Mouse (Mus musculus): ENCODE data around the gene Cplx3. TPM values are rescaled to one million over a fixed set of nuclear protein-coding genes. Genes with fewer than 3 reads are reported as not detected.

Cplx3 gene
- polyA plus RNA-seq, 1 experiment from 2014 or later, result 3.1 TPM

DNA sequence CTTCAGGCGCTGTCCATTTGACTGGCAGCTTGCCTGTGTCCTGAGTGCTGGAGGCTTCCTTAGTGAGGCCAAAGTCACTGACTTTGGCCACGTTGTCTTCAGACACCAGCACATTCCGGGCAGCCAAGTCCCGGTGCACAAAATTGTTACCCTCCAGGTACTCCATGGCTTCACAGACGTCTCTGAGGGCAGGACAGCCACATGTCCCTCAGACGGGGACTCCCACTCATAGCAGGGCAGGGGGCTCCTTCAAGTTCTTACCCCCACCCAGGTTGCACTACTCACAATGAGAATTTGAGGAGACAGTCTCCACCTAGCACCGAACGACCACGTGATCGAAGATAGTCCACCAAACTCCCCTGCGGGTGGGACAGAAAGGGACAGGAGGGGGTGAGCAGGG, 21.8 kb upstream of the Cplx3 start:
- H3K27me3 ChIP-seq (ENCODE audit: control insufficient read depth, insufficient read depth, low read length), result no peaks in the 10 kb centered on the region
- H3K4me3 ChIP-seq (ENCODE audit: low read depth, low read length), result no peak overlapping the region
- no peak for ATAC-seq (ENCODE audit: low FRiP score)
- DNase-seq (ENCODE audit: low spot score, missing footprints), result no peak
- H3K27ac ChIP-seq (ENCODE audit: low read depth, low read length), result no peak overlapping the region
- H3K36me3 ChIP-seq (ENCODE audit: control insufficient read depth, insufficient read depth, low read length), result peaks cover 33% of the 10 kb centered on the region
- H3K4me1 ChIP-seq (ENCODE audit: control insufficient read depth, insufficient read depth, low read length), result no peaks in the 10 kb centered on the region; the same call in 1 of the 2 replicates
- H3K4me2 ChIP-seq, result no peak overlapping the region
- H3K9me3 ChIP-seq (ENCODE audit: control insufficient read depth, low read length), result no peaks in the 10 kb centered on the region
- WGBS, result 89% methylated on average over 11 of the region's 11 CpGs
- H3K9ac ChIP-seq (ENCODE audit: low read length), result no peak overlapping the region

DNA sequence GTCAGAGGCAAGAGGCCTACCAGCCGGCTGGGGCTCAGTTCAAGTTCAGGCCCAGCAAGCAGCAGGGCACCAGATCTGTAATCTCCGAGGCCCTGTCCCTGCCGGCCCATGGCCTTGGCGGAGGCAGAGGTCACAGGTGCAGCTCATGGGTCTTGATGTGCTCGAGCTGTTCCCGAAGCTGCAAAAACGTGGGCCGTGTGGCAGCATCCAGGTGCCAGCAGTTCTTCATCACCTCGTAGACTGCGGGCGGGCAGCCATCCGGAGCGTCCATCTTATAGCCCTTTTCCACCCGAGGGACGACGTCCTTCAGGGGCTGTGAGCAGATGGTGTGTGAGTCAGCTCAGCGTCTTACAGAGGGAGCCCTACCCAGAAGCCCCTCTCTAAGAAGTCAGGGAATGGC, 21.1 kb upstream of the Cplx3 start:
- Histone ChIP-seq H3K9ac (ENCODE audit: low read length) (no peak overlapping the region), H3K9me3 (ENCODE audit: control insufficient read depth, low read length) (no peaks in the 10 kb centered on the region), H3K4me1 (ENCODE audit: control insufficient read depth, insufficient read depth, low read length) (no peaks in the 10 kb centered on the region; the same call in 1 of the 2 replicates), H3K27me3 (ENCODE audit: control insufficient read depth, insufficient read depth, low read length) (no peaks in the 10 kb centered on the region), H3K4me3 (ENCODE audit: low read depth, low read length) (no peak overlapping the region), H3K4me2 (no peak overlapping the region), H3K27ac (ENCODE audit: low read depth, low read length) (no peak overlapping the region), H3K36me3 (ENCODE audit: control insufficient read depth, insufficient read depth, low read length) (peaks cover 33% of the 10 kb centered on the region)
- DNase-seq (ENCODE audit: low spot score, missing footprints), result no peak
- 92% methylated on average over 17 of the region's 17 CpGs for WGBS
- ATAC-seq (ENCODE audit: low FRiP score), result no peak

GRCm38 (mm10) chr9:57625674-57626500, 19.8 kb upstream of the Cplx3 start:
- no peak for ATAC-seq (ENCODE audit: low FRiP score)
- no peaks in the 10 kb centered on the region for H3K9me3 ChIP-seq (ENCODE audit: control insufficient read depth, low read length)
- peaks cover 31% of the 10 kb centered on the region for H3K36me3 ChIP-seq (ENCODE audit: control insufficient read depth, insufficient read depth, low read length)
- H3K27ac ChIP-seq (ENCODE audit: low read depth, low read length), result no peak overlapping the region
- 82% methylated on average over 15 of the region's 15 CpGs for WGBS
- no peaks in the 10 kb centered on the region; the same call in 1 of the 2 replicates for H3K4me1 ChIP-seq (ENCODE audit: control insufficient read depth, insufficient read depth, low read length)
- no peak overlapping the region for H3K4me3 ChIP-seq (ENCODE audit: low read depth, low read length)
- DNase-seq (ENCODE audit: low spot score, missing footprints), result no peak
- H3K27me3 ChIP-seq (ENCODE audit: control insufficient read depth, insufficient read depth, low read length), result no peaks in the 10 kb centered on the region
- no peak overlapping the region for H3K9ac ChIP-seq (ENCODE audit: low read length)
- H3K4me2 ChIP-seq, result no peak overlapping the region

DNA sequence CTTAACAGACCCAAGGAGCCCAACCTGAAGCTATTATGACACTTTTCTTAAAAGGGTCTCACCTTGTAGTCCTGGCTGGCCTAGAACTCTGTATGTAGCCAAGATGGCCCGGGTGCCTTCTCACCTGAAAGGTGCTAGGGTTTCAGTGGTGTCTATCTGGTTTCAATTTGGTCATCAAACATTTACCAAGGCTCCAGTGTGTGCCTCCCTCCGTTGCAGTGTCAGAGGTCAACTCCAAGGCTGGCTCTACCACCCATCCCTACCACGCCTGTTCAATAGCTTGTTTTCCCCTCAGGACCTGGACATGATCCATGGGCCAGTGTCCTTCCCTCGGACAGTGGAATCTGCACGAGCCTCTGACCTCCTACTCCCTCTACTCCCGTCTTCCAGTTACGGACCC, 18.2 kb upstream of the Cplx3 start:
- ATAC-seq (ENCODE audit: low FRiP score) (no peak), DNase-seq (ENCODE audit: low spot score, missing footprints) (no peak)
- WGBS, result 92% methylated on average over 7 of the region's 7 CpGs
- Histone ChIP-seq H3K27me3 (ENCODE audit: control insufficient read depth, insufficient read depth, low read length) (no peaks in the 10 kb centered on the region), H3K4me2 (no peak overlapping the region), H3K4me1 (ENCODE audit: control insufficient read depth, insufficient read depth, low read length) (no peaks in the 10 kb centered on the region; the same call in 1 of the 2 replicates), H3K4me3 (ENCODE audit: low read depth, low read length) (no peak overlapping the region), H3K9me3 (ENCODE audit: control insufficient read depth, low read length) (no peaks in the 10 kb centered on the region), H3K36me3 (ENCODE audit: control insufficient read depth, insufficient read depth, low read length) (peaks cover 23% of the 10 kb centered on the region), H3K27ac (ENCODE audit: low read depth, low read length) (no peak overlapping the region), H3K9ac (ENCODE audit: low read length) (no peak overlapping the region)

GRCm38 (mm10) chr9:57620674-57621073, 14.6 kb upstream of the Cplx3 start, which contains the start of gene Lman1l:
Gene Lman1l, minus strand, starts transcription at chr9:57620774.
- ATAC-seq (ENCODE audit: low FRiP score) (no peak), DNase-seq (ENCODE audit: low spot score, missing footprints) (no peak)
- no peak within 1 kb of the TSS for H3K4me3 ChIP-seq (ENCODE audit: low read depth, low read length)
- H3K9ac ChIP-seq (ENCODE audit: low read length), result no peak within 1 kb of the TSS; the same call in 1 of the 2 replicates
- no peaks in the 10 kb centered on the region for H3K9me3 ChIP-seq (ENCODE audit: control insufficient read depth, low read length)
- 91% methylated on average over 5 of the region's 5 CpGs for WGBS
- no peak within 1 kb of the TSS for H3K4me2 ChIP-seq
- H3K27ac ChIP-seq (ENCODE audit: low read depth, low read length), result no peak within 1 kb of the TSS
- H3K27me3 ChIP-seq (ENCODE audit: control insufficient read depth, insufficient read depth, low read length), result no peaks in the 10 kb centered on the region
- H3K36me3 ChIP-seq (ENCODE audit: control insufficient read depth, insufficient read depth, low read length), result peaks cover 4% of the 10 kb centered on the region
- no peaks in the 10 kb centered on the region for H3K4me1 ChIP-seq (ENCODE audit: control insufficient read depth, insufficient read depth, low read length)

DNA sequence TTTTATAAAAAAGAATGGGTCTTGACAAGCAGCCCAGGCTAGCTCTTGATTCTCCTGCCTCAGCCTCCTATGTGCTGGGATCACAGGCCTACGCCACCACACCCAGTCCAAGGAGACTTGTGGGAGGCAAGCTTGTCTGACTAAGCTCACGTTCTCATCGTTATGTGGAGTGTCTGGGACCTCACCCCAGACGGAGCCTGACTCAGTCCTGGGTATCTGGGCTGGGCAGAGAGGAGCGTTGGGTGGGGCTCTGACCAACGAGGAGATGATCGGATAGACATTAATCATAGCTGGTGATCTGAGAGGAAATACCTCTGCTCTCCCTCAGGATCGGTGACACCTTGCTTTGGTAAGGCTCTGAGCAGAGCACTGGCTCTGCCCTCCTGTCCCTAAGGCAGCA, 12.8 kb upstream of the Cplx3 start:
- Histone ChIP-seq H3K27me3 (ENCODE audit: control insufficient read depth, insufficient read depth, low read length) (no peaks in the 10 kb centered on the region), H3K4me3 (ENCODE audit: low read depth, low read length) (no peak overlapping the region), H3K4me1 (ENCODE audit: control insufficient read depth, insufficient read depth, low read length) (no peaks in the 10 kb centered on the region; the same call in 1 of the 2 replicates), H3K9ac (ENCODE audit: low read length) (no peak overlapping the region), H3K4me2 (no peak overlapping the region), H3K36me3 (ENCODE audit: control insufficient read depth, insufficient read depth, low read length) (no peaks in the 10 kb centered on the region), H3K9me3 (ENCODE audit: control insufficient read depth, low read length) (no peaks in the 10 kb centered on the region), H3K27ac (ENCODE audit: low read depth, low read length) (no peak overlapping the region)
- ATAC-seq (ENCODE audit: low FRiP score), result no peak
- no peak for DNase-seq (ENCODE audit: low spot score, missing footprints)
- 82% methylated on average over 8 of the region's 8 CpGs for WGBS

DNA sequence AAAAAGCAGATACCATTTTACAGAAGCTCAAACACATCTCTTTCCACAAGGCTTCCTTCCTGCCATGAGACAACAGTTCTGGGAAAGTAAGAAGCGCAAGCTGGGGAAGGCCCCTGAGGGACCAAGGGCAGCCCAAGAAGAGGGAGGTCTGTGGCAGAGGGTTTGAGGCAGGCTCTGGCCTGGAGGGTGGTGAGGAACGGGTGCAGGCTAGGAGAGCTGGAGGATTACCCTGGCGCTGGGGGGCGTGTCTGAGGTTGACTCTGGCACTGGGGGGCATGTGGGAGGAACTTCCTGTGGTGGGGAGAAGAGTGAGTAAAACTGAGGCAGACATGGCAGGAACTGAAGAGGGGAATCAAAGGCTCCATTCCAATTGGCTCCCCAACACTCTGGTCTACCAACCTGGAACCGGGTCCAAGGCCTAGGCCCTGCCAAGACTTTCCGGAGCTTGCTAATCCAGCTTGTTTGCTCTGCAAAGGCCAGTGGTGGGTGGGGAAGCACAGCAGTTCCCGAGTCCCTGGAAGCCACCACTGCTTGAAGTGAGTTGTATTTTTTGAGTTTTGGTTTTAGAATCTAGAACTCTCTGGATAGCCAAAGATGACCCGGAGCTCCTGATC, 11.6 kb upstream of the Cplx3 start:
- ATAC-seq (ENCODE audit: low FRiP score) (no peak), DNase-seq (ENCODE audit: low spot score, missing footprints) (no peak)
- no peak overlapping the region for H3K9ac ChIP-seq (ENCODE audit: low read length)
- no peak overlapping the region for H3K4me3 ChIP-seq (ENCODE audit: low read depth, low read length)
- H3K36me3 ChIP-seq (ENCODE audit: control insufficient read depth, insufficient read depth, low read length), result no peaks in the 10 kb centered on the region
- H3K27ac ChIP-seq (ENCODE audit: low read depth, low read length), result no peak overlapping the region
- no peaks in the 10 kb centered on the region for H3K27me3 ChIP-seq (ENCODE audit: control insufficient read depth, insufficient read depth, low read length)
- no peaks in the 10 kb centered on the region for H3K9me3 ChIP-seq (ENCODE audit: control insufficient read depth, low read length)
- WGBS, result 78% methylated on average over 8 of the region's 8 CpGs
- no peaks in the 10 kb centered on the region; the same call in 1 of the 2 replicates for H3K4me1 ChIP-seq (ENCODE audit: control insufficient read depth, insufficient read depth, low read length)
- H3K4me2 ChIP-seq, result no peak overlapping the region

DNA sequence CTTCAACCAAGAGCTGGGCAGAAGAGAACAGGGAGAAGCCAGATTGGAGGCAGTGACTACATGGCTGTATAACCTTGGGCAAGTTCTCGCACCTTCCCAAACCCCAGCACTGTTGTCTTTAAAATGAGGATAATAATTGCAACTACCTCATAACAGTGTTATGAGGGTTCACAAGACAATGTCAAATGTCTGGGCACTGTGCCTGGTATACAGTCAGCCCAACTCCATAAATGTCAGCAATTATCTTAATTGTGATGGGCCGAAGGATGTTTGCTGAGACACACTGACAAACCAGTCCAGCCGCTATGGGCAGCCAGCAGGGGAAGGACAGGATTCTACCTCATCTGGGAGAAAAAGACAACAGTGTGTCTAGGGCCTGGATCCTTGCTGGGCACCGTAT, 8.7 kb upstream of the Cplx3 start:
- WGBS, result 88% methylated on average over 4 of the region's 4 CpGs
- H3K9me3 ChIP-seq (ENCODE audit: control insufficient read depth, low read length), result no peaks in the 10 kb centered on the region
- no peaks in the 10 kb centered on the region for H3K27me3 ChIP-seq (ENCODE audit: control insufficient read depth, insufficient read depth, low read length)
- H3K4me3 ChIP-seq (ENCODE audit: low read depth, low read length), result no peak overlapping the region
- no peak for ATAC-seq (ENCODE audit: low FRiP score)
- H3K36me3 ChIP-seq (ENCODE audit: control insufficient read depth, insufficient read depth, low read length), result no peaks in the 10 kb centered on the region
- H3K27ac ChIP-seq (ENCODE audit: low read depth, low read length), result no peak overlapping the region
- no peak overlapping the region for H3K9ac ChIP-seq (ENCODE audit: low read length)
- peaks cover 2% of the 10 kb centered on the region for H3K4me1 ChIP-seq (ENCODE audit: control insufficient read depth, insufficient read depth, low read length)
- no peak for DNase-seq (ENCODE audit: low spot score, missing footprints)
- H3K4me2 ChIP-seq, result no peak overlapping the region

DNA sequence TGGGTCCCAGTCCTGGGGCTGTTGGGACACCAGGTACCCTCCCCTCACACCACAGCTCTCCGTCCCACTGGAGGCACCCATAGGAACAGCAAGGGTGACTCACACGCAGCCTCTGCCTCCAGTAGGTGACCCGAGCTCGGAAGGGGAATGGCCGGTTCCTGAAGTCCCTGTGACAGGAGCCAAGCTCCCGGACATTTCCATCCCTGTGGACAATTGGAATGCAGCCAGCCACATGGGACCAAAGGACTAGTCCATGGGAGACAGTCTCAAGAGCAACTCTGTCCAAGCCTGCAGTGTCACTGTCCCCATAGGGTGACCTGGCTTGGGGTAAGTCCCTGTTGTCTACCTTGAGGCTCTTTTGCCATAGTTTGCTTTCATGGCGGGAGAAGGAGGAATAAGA, 7.9 kb upstream of the Cplx3 start:
- H3K27me3 ChIP-seq (ENCODE audit: control insufficient read depth, insufficient read depth, low read length), result no peaks in the 10 kb centered on the region
- H3K4me3 ChIP-seq (ENCODE audit: low read depth, low read length), result no peak overlapping the region
- no peak overlapping the region for H3K4me2 ChIP-seq
- ATAC-seq (ENCODE audit: low FRiP score) (no peak), DNase-seq (ENCODE audit: low spot score, missing footprints) (no peak)
- WGBS, result 87% methylated on average over 7 of the region's 7 CpGs
- H3K9ac ChIP-seq (ENCODE audit: low read length), result no peak overlapping the region
- H3K27ac ChIP-seq (ENCODE audit: low read depth, low read length), result no peak overlapping the region
- peaks cover 2% of the 10 kb centered on the region for H3K4me1 ChIP-seq (ENCODE audit: control insufficient read depth, insufficient read depth, low read length)
- H3K36me3 ChIP-seq (ENCODE audit: control insufficient read depth, insufficient read depth, low read length), result no peaks in the 10 kb centered on the region
- H3K9me3 ChIP-seq (ENCODE audit: control insufficient read depth, low read length), result no peaks in the 10 kb centered on the region
